Mouse (Mus musculus): ENCODE results near the gene Fam168b.

Fam168b gene

GRCm38 (mm10) chr1:34852116-34852878 is 9.4 kb upstream of the Fam168b start:
- DNase-seq (ENCODE audit: extremely low spot score, low read depth, low spot score) = no peak

- DNase-seq (ENCODE audit: extremely low spot score, low read depth, low spot score) = no peak
Measured at GRCm38 (mm10) chr1:34851562-34851961, 8.7 kb upstream of the Fam168b start.

- DNase-seq (ENCODE audit: extremely low spot score, low read depth, low spot score) = no peak
Measured at GRCm38 (mm10) chr1:34850343-34851136, 7.7 kb upstream of the Fam168b start.

GRCm38 (mm10) chr1:34849745-34850342 is 7.0 kb upstream of the Fam168b start, which contains the start of gene Plekhb2:
Gene Plekhb2 (plus strand): TSS chr1:34849976.
- peak; percentile 49 for DNase-seq (ENCODE audit: extremely low spot score, low read depth, low spot score)

GRCm38 (mm10) chr1:34847070-34847469 is 4.2 kb upstream of the Fam168b start:
- DNase-seq (ENCODE audit: extremely low spot score, low read depth, low spot score) = no peak

GRCm38 (mm10) chr1:34842389-34842861 is 440 bp downstream of the Fam168b start:
- DNase-seq (ENCODE audit: extremely low spot score, low read depth, low spot score) = no peak

- no peak for DNase-seq (ENCODE audit: extremely low spot score, low read depth, low spot score)
Measured at GRCm38 (mm10) chr1:34841709-34842388, 1.0 kb downstream of the Fam168b start.

- no peak for DNase-seq (ENCODE audit: extremely low spot score, low read depth, low spot score)
Measured at GRCm38 (mm10) chr1:34839241-34839640, 3.6 kb downstream of the Fam168b start.

GRCm38 (mm10) chr1:34837951-34838689 is 4.7 kb downstream of the Fam168b start:
- DNase-seq (ENCODE audit: extremely low spot score, low read depth, low spot score) = no peak

- DNase-seq (ENCODE audit: extremely low spot score, low read depth, low spot score) = no peak
Measured at GRCm38 (mm10) chr1:34834904-34835303, 8.0 kb downstream of the Fam168b start.

- DNase-seq (ENCODE audit: extremely low spot score, low read depth, low spot score) = no peak
Measured at GRCm38 (mm10) chr1:34831381-34831780, 11.5 kb downstream of the Fam168b start.

- DNase-seq (ENCODE audit: extremely low spot score, low read depth, low spot score) = no peak
Measured at GRCm38 (mm10) chr1:34830934-34831333, 11.9 kb downstream of the Fam168b start.

GRCm38 (mm10) chr1:34828528-34829294 is 14.2 kb downstream of the Fam168b start:
- no peak for DNase-seq (ENCODE audit: extremely low spot score, low read depth, low spot score)

- DNase-seq (ENCODE audit: extremely low spot score, low read depth, low spot score) = no peak
Measured at GRCm38 (mm10) chr1:34827900-34828299, 15.0 kb downstream of the Fam168b start.

- no peak for DNase-seq (ENCODE audit: extremely low spot score, low read depth, low spot score)
Measured at GRCm38 (mm10) chr1:34825909-34826308, 17.0 kb downstream of the Fam168b start.

- no peak for DNase-seq (ENCODE audit: extremely low spot score, low read depth, low spot score)
Measured at GRCm38 (mm10) chr1:34824208-34824607, 18.7 kb downstream of the Fam168b start.

GRCm38 (mm10) chr1:34823353-34823752 is 19.5 kb downstream of the Fam168b start:
- no peak for DNase-seq (ENCODE audit: extremely low spot score, low read depth, low spot score)

- no peak for DNase-seq (ENCODE audit: extremely low spot score, low read depth, low spot score)
Measured at GRCm38 (mm10) chr1:34822746-34823145, 20.1 kb downstream of the Fam168b start.

GRCm38 (mm10) chr1:34822003-34822402 is 20.9 kb downstream of the Fam168b start:
- DNase-seq (ENCODE audit: extremely low spot score, low read depth, low spot score) = no peak

- no peak for DNase-seq (ENCODE audit: extremely low spot score, low read depth, low spot score)
Measured at GRCm38 (mm10) chr1:34821411-34821810, 21.5 kb downstream of the Fam168b start.
